Mouse (Mus musculus): ENCODE measurements at regions not wholly inside any gene's neighbourhood (a gene's known extent, or its start where the extent isn't known, plus 50 kb on each side); places are given as distances from the start of the nearest gene placed in this dataset.

- Histone ChIP-seq H3K4me3 (ENCODE audit: low read depth, low read length) (no peak overlapping the region), H3K36me3 (replicated peaks) (no peaks in the 10 kb centered on the region), H3K27me3 (ENCODE audit: insufficient read depth, low read length) (no peaks in the 10 kb centered on the region), H3K4me1 (ENCODE audit: insufficient read depth, low read depth, low read length) (peaks cover 26% of the 10 kb centered on the region), H3K9me3 (replicated peaks) (no peaks in the 10 kb centered on the region)
- ATAC-seq (ENCODE audit: extremely low read depth, insufficient number of reproducible peaks, low FRiP score, poor library complexity, severe bottlenecking), result no peak
- DNase-seq (ENCODE audit: low spot score), result no peak
- no peak for TF ChIP-seq POLR2AphosphoS5 (IDR thresholded peaks at IDR 0.05; ENCODE audit: insufficient replicate concordance, low read depth, low read length)
- TF ChIP-seq GATA2 (IDR thresholded peaks at IDR 0.05; ENCODE audit: borderline replicate concordance, low read depth, low read length), result no peak
- no peak for TF ChIP-seq TAL1 (conservative IDR thresholded peaks at IDR 0.05; ENCODE audit: low read depth, low read length)
- TF ChIP-seq CTCF (IDR thresholded peaks at IDR 0.05; ENCODE audit: low read depth, low read length), result no peak
- TF ChIP-seq GATA1 (IDR thresholded peaks at IDR 0.05; ENCODE audit: borderline replicate concordance, low read length), result no peak
These were observed 160.3 kb upstream of the Prdm1 start for GRCm38 (mm10) chr10:44688555-44688954.

GRCm38 (mm10) chr10:44686055-44686454 is 157.8 kb upstream of the Prdm1 start:
- Histone ChIP-seq H3K27me3 (ENCODE audit: insufficient read depth, low read length) (no peaks in the 10 kb centered on the region), H3K4me3 (ENCODE audit: low read depth, low read length) (no peak overlapping the region; the same call in 1 of the 2 replicates), H3K9me3 (replicated peaks) (no peaks in the 10 kb centered on the region), H3K4me1 (ENCODE audit: insufficient read depth, low read depth, low read length) (peaks cover 18% of the 10 kb centered on the region), H3K36me3 (replicated peaks) (no peaks in the 10 kb centered on the region)
- ATAC-seq (ENCODE audit: extremely low read depth, insufficient number of reproducible peaks, low FRiP score, poor library complexity, severe bottlenecking) (peak; percentile 40; the same call in 1 of the 2 replicates), DNase-seq (ENCODE audit: low spot score) (no peak)
- TF ChIP-seq GATA2 (IDR thresholded peaks at IDR 0.05; ENCODE audit: borderline replicate concordance, low read depth, low read length) (no peak), CTCF (IDR thresholded peaks at IDR 0.05; ENCODE audit: low read depth, low read length) (no peak), TAL1 (conservative IDR thresholded peaks at IDR 0.05; ENCODE audit: low read depth, low read length) (no peak), GATA1 (IDR thresholded peaks at IDR 0.05; ENCODE audit: borderline replicate concordance, low read length) (no peak), POLR2AphosphoS5 (IDR thresholded peaks at IDR 0.05; ENCODE audit: insufficient replicate concordance, low read depth, low read length) (no peak)

GRCm38 (mm10) chr10:44685215-44685614 is 156.9 kb upstream of the Prdm1 start:
- DNase-seq (ENCODE audit: low spot score) (no peak), ATAC-seq (ENCODE audit: extremely low read depth, insufficient number of reproducible peaks, low FRiP score, poor library complexity, severe bottlenecking) (no peak)
- no peak overlapping the region; the same call in 1 of the 2 replicates for H3K4me3 ChIP-seq (ENCODE audit: low read depth, low read length)
- no peak for TF ChIP-seq CTCF (IDR thresholded peaks at IDR 0.05; ENCODE audit: low read depth, low read length)
- TF ChIP-seq POLR2AphosphoS5 (IDR thresholded peaks at IDR 0.05; ENCODE audit: insufficient replicate concordance, low read depth, low read length), result no peak
- no peak for TF ChIP-seq GATA2 (IDR thresholded peaks at IDR 0.05; ENCODE audit: borderline replicate concordance, low read depth, low read length)
- no peak for TF ChIP-seq TAL1 (conservative IDR thresholded peaks at IDR 0.05; ENCODE audit: low read depth, low read length)
- TF ChIP-seq GATA1 (IDR thresholded peaks at IDR 0.05; ENCODE audit: borderline replicate concordance, low read length), result no peak
- H3K36me3 ChIP-seq (replicated peaks), result no peaks in the 10 kb centered on the region
- H3K9me3 ChIP-seq (replicated peaks), result no peaks in the 10 kb centered on the region
- no peaks in the 10 kb centered on the region for H3K27me3 ChIP-seq (ENCODE audit: insufficient read depth, low read length)
- H3K4me1 ChIP-seq (ENCODE audit: insufficient read depth, low read depth, low read length), result peaks cover 18% of the 10 kb centered on the region

- Histone ChIP-seq H3K36me3 (replicated peaks) (no peaks in the 10 kb centered on the region), H3K9me3 (replicated peaks) (no peaks in the 10 kb centered on the region), H3K27me3 (ENCODE audit: insufficient read depth, low read length) (no peaks in the 10 kb centered on the region), H3K4me1 (ENCODE audit: insufficient read depth, low read depth, low read length) (no peaks in the 10 kb centered on the region), H3K4me3 (ENCODE audit: low read depth, low read length) (no peak overlapping the region)
- ATAC-seq (ENCODE audit: extremely low read depth, insufficient number of reproducible peaks, low FRiP score, poor library complexity, severe bottlenecking) (no peak), DNase-seq (ENCODE audit: low spot score) (no peak)
- TF ChIP-seq POLR2AphosphoS5 (IDR thresholded peaks at IDR 0.05; ENCODE audit: insufficient replicate concordance, low read depth, low read length), result no peak
- no peak for TF ChIP-seq CTCF (IDR thresholded peaks at IDR 0.05; ENCODE audit: low read depth, low read length)
- no peak for TF ChIP-seq GATA1 (IDR thresholded peaks at IDR 0.05; ENCODE audit: borderline replicate concordance, low read length)
- no peak for TF ChIP-seq GATA2 (IDR thresholded peaks at IDR 0.05; ENCODE audit: borderline replicate concordance, low read depth, low read length)
- TF ChIP-seq TAL1 (conservative IDR thresholded peaks at IDR 0.05; ENCODE audit: low read depth, low read length), result no peak
These were observed 148.2 kb upstream of the Prdm1 start for GRCm38 (mm10) chr10:44676506-44676905.

- no peak for DNase-seq (ENCODE audit: low spot score)
- H3K27me3 ChIP-seq (ENCODE audit: insufficient read depth, low read length), result no peaks in the 10 kb centered on the region
- no peaks in the 10 kb centered on the region for H3K9me3 ChIP-seq (replicated peaks)
- no peaks in the 10 kb centered on the region for H3K36me3 ChIP-seq (replicated peaks)
- H3K4me3 ChIP-seq (ENCODE audit: low read depth, low read length), result no peak overlapping the region
- TF ChIP-seq GATA1 (IDR thresholded peaks at IDR 0.05; ENCODE audit: borderline replicate concordance, low read length) (no peak), TAL1 (conservative IDR thresholded peaks at IDR 0.05; ENCODE audit: low read depth, low read length) (no peak), CTCF (IDR thresholded peaks at IDR 0.05; ENCODE audit: low read depth, low read length) (no peak), GATA2 (IDR thresholded peaks at IDR 0.05; ENCODE audit: borderline replicate concordance, low read depth, low read length) (no peak), POLR2AphosphoS5 (IDR thresholded peaks at IDR 0.05; ENCODE audit: insufficient replicate concordance, low read depth, low read length) (no peak)
- no peaks in the 10 kb centered on the region for H3K4me1 ChIP-seq (ENCODE audit: insufficient read depth, low read depth, low read length)
- no peak for ATAC-seq (ENCODE audit: extremely low read depth, insufficient number of reproducible peaks, low FRiP score, poor library complexity, severe bottlenecking)
These were observed 137.3 kb upstream of the Prdm1 start for GRCm38 (mm10) chr10:44665509-44666144.

- Histone ChIP-seq H3K27me3 (ENCODE audit: insufficient read depth, low read length) (no peaks in the 10 kb centered on the region), H3K36me3 (replicated peaks) (no peaks in the 10 kb centered on the region), H3K4me3 (ENCODE audit: low read depth, low read length) (no peak overlapping the region), H3K4me1 (ENCODE audit: insufficient read depth, low read depth, low read length) (no peaks in the 10 kb centered on the region), H3K9me3 (replicated peaks) (no peaks in the 10 kb centered on the region)
- no peak for ATAC-seq (ENCODE audit: extremely low read depth, insufficient number of reproducible peaks, low FRiP score, poor library complexity, severe bottlenecking)
- DNase-seq (ENCODE audit: low spot score), result no peak
- TF ChIP-seq CTCF (IDR thresholded peaks at IDR 0.05; ENCODE audit: low read depth, low read length), result no peak
- TF ChIP-seq GATA1 (IDR thresholded peaks at IDR 0.05; ENCODE audit: borderline replicate concordance, low read length), result no peak
- no peak for TF ChIP-seq TAL1 (conservative IDR thresholded peaks at IDR 0.05; ENCODE audit: low read depth, low read length)
- TF ChIP-seq POLR2AphosphoS5 (IDR thresholded peaks at IDR 0.05; ENCODE audit: insufficient replicate concordance, low read depth, low read length), result no peak
- no peak for TF ChIP-seq GATA2 (IDR thresholded peaks at IDR 0.05; ENCODE audit: borderline replicate concordance, low read depth, low read length)
These were observed 131.2 kb upstream of the Prdm1 start for GRCm38 (mm10) chr10:44659499-44659898.
